Mouse (Mus musculus) mature B cell (primary cell): Measurements from ENCODE around the gene Arhgef12.

Experiments used
- in situ Hi-C: fragments of 300-500 bp; cut with MboI; formaldehyde crosslinking; loops from 2 replicates; pipeline ENCODE4 v1.14.3; 2019

Gene Arhgef12

DNA sequence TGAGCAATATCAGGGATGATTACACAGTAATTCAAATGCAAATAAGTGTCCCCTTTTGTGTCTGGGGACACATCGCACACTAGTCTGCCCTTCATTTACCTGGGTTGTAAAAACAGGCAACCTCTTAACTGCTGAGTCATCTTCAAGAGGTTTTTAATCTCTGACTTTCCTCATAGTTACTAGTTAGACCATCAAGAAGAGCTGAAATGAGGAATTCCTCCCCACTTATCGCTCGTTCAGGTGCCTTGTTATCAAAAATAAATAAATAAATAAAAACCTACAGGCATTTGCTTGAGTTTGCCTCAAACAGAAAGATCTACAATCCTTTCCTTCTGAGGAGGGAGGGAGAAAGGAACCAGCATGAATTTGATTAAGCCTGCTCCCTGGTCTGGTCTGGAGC lies 1.7 kb upstream of the Arhgef12 start:
- in situ Hi-C loops, result no loop called here

DNA sequence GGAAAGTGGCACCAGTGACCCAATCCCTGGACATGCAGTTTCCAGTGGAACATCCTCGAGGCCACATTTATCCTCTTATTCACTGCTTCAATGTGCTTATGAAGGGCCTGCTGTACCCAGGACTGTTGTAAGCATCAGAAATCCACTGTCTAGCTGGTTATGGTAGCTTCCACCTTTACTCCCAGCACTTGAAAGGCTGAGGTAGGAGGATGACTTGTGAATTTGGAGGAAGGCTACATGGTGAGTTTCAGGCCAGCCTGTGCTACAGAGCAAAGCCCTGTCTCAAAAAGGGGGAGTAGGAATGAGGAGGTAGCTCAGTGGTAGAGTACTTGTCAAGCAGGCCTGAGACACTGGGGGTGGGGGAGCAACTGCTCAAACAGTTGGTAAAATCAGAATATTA lies 1.0 kb upstream of the Arhgef12 start:
- in situ Hi-C loops, result no loop called here

GRCm38 (mm10) chr9:43107555-43107954 lies 516 bp upstream of the Arhgef12 start:
- in situ Hi-C loops, result no loop called here

GRCm38 (mm10) chr9:43106426-43107186 lies 433 bp downstream of the Arhgef12 start:
- in situ Hi-C loops, result no loop called here

DNA sequence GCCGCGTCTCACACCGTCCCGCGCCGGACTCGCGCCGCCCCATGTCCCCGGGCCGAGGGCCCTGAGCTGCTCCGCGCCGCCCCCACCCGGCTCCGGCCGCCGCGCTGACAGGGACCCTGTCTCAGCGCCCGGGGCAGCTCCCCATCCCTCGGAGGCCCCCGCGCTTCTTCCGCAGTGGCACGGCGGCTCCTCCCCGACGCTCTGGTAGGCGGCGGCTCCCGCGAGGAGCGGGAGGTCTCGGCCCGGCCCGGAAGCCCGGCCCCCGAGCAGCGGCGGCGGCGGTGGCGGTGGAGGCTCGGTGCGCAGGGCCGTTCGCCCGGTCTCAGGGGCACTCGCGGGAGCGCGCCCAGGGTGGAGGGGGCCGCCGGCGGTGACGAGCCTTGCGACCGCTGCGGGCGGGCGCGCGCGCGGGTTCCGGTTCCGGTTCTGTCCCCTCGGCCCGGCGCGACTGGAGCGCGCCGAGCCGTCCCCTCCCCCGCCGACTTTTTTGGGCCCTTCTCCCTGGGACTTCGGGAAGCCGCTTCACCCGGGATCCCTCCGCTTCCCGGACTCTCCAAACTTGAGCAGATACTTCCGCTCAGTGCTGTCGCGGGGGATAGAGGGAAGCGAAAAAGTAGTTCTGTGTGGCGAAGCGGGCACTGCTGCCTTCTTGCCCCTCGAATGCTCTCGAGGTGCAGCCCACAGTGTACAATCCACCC lies 1.2 kb downstream of the Arhgef12 start:
- in situ Hi-C loops, result no loop called here

DNA sequence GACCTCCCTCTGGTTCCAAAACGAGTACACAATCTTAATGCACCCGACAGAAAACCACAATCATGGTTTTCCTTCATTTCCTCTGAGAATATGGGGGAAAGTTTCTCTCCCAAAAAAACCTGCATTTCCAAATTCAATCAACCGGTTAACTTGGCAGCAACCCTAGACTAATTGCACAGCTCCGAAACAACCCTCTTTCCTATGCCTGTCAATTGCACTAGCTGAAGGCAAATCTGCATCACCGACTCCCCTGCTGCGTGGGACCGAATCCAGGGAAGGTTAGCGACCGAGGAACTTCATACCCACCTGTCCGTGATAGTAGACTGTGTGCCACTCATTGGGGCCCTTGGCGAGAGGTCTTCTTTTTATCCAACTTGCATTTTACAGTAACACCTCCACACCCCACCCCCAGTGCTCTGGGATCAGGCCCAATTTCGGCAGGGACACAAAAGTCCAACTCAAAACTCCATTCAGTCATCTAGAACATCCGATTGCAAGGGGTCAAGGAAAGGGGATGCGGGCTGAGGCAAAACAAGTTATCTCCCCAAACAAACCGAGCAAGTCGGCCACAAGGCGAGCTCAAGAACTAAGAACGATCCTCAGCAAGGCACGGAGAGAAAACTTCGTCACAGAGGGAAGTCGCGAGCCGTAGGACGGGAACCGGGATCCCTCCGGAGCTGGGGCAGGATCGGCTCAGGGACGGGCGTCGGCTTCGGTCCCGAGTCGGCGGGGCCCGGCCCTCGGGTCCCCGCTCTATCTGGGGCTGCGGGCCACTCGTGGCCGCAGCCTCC lies 2.0 kb downstream of the Arhgef12 start:
- in situ Hi-C loops, result no loop called here

DNA sequence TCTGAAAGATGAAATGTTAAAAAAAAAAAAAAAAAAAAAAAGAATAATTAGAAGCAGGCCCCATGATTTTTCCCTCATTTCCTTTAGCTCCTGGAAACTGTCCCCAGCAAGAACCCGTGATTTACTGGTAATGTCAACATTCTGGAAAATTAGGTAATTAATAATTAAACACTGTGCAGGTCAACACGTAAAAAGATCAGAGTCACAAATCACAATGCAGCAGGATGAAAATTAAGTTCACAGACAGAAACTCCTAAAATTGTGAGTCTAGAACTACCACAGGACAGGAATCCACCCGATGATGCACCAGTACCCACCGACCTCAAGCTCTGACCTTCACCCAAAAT lies 2.5 kb downstream of the Arhgef12 start:
- in situ Hi-C loops, result no loop called here

DNA sequence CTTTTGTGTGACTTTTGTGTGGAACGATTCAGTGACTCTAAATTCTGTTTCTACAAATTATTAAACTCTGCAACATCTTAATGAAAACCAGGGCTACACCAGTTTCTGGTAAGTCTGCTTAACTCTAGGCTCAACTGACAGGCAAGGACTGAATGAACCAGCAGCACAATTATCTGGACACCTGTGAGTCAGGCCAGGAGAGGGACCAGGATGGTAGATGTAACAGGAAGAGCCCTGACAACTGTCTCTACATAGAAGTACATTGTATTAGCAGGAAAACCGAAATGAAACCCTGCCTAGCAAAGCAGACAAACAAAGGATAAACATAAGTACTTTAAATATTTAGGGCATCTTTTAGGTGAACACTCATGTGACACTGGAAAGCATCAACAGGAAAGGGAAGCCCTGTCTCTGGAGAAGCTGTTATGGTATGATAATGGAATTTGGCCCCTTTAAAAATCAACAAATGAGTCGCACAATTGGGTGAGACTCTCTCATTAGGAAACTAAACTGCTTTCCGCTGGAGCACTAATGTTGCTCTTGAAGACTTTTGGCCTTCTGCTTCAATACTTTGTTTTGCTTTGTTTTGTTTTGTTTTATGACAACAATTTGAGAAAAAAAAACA lies 3.3 kb downstream of the Arhgef12 start:
- in situ Hi-C loops, result no loop called here

- in situ Hi-C loops, result no loop called here
These were observed 4.1 kb downstream of the Arhgef12 start for GRCm38 (mm10) chr9:43102931-43103330.

DNA sequence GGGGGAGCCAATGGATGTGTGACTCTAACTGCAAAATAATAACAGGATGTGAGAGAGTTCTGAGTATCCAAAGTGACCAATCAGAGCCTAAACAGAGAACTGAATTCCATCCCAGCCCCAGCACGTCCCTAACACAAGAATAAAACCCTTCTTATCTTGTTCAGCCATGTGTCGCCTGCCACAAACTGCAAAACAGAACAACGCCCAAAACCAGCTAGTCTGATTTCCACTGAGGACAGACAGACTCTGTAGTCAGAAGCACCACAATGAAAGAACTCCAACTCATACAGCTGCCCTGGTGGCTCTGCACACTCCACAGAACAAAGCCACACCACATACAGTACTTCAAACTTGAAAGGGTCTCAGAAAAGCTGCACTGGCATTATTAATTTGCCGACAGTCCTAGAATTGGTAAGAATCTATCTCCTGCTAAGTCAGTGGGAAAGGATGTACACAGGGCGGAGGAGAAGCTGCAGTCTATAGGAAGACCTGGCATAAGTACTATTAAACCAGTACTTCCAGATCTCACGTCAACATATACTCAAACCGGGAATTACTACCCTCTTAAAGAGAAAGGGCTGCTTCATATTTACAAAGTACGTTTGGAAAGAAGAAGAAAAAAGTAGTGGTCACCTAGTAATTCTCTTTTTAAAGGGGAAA lies 5.0 kb downstream of the Arhgef12 start:
- in situ Hi-C loops, result no loop called here

GRCm38 (mm10) chr9:43098922-43099321 lies 8.1 kb downstream of the Arhgef12 start:
- in situ Hi-C loops, result no loop called here

DNA sequence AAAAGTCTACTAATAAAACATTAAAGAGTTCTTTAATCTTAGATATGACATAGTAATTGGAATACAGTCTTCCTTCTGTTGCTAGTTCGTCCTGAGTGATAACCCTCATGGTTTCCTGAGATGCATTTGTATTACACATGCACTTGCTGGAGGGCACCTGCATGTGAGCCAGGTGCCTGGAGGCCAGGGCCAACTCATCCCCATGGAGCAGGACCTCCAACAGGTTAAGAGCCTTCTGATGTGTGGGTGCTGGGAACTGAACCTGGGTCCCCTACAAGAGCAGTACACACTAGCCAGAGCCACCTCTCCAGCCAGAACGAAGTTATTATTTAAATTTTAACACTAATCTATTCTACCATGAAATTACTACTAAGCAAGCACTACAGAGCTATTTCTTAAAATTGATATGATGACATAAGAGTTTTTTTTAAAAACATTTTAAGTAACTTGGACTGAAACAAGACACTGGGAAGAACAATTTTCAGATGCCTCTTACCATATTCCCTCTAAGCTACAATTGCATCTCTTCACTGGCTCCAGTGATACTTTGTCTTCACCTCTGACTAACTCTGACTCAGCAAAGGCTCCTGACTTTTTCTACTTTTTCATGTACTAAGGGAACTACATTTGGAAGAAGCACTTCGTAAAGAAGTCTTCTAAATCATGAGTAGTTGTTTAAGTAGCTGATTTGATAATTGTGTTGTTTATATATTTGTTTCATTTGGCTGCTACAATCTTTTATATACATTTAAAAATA lies 9.1 kb downstream of the Arhgef12 start:
- in situ Hi-C loops, result no loop called here

GRCm38 (mm10) chr9:43096337-43096736 lies 10.7 kb downstream of the Arhgef12 start:
- in situ Hi-C loops, result no loop called here

DNA sequence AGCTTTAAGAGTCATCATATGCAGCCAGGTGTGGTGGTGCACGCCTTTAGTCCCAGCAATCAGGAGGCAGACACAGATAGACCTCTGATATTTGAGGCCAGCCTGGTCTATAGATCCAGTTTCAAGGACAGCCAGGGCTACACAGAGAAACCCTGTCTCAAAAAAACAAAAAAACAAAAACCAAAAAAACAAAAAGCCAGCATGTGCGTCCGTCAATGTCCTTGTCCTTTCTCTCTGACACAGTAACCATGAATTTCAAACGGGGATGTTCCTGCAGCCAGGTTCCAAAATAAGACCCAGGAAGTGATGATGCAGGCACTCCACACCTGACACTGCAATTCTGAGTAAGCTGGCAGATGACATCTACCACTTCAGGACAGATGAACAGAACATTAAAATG lies 12.2 kb downstream of the Arhgef12 start:
- in situ Hi-C loops, result no loop called here

- in situ Hi-C loops, result no loop called here
These were observed 13.2 kb downstream of the Arhgef12 start for GRCm38 (mm10) chr9:43093803-43094202.

GRCm38 (mm10) chr9:43085686-43086285 lies 21.3 kb downstream of the Arhgef12 start:
- in situ Hi-C loops, result no loop called here

GRCm38 (mm10) chr9:43084496-43085362 lies 22.3 kb downstream of the Arhgef12 start:
- in situ Hi-C loops, result no loop called here

GRCm38 (mm10) chr9:43083441-43084055 lies 23.5 kb downstream of the Arhgef12 start:
- in situ Hi-C loops, result no loop called here

GRCm38 (mm10) chr9:43078711-43079110 lies 28.3 kb downstream of the Arhgef12 start:
- in situ Hi-C loops, result no loop called here
